Mouse (Mus musculus): Measurements from ENCODE around the gene H2afv.

GRCm38 (mm10) chr11:6475867-6476484, 31.7 kb upstream of the H2afv start, which contains the start of gene Purb:
- TF ChIP-seq POLR2A (IDR thresholded peaks at IDR 0.05; ENCODE audit: low read depth, low read length) (peak; percentile 53), CTCF (IDR thresholded peaks at IDR 0.05; ENCODE audit: extremely low read depth, insufficient read depth, insufficient read length, insufficient replicate concordance) (no peak)

Data from spleen, adult 2 months (tissue).